Mouse (Mus musculus) embryonic facial prominence, embryonic 11.5 days (tissue): ENCODE results near the gene Tdpoz1. TPM values are rescaled to one million over a fixed set of nuclear protein-coding genes. Genes with fewer than 3 reads are reported as not detected.
"Not testable (repeated sequence)": the region's sequence is repeated elsewhere in the genome, so short reads cannot be mapped to it uniquely, and the experiment has no call there.

Source experiments
- ATAC-seq: fragments of 200-750 bp; cut with Nextera tagmentation; replicated peaks from 2 replicates; pipeline ENCODE4 v1.8.0; 2017; ENCODE audit warnings: low read depth; ENCODE audit not compliant: insufficient number of reproducible peaks, low FRiP score, low TSS enrichment
- DNase-seq: peaks from one replicate; pipeline ENCODE4 v3.0.0-alpha.2; 2015; ENCODE audit warnings: low spot score
- H3K27ac ChIP-seq: fragments of 300-500 bp; sonication (generic); replicated peaks from 2 replicates; pipeline ENCODE4 v1.5.1; 2014; ENCODE audit warnings: mild to moderate bottlenecking, low read depth, low read length, control low read depth
- H3K27me3 ChIP-seq: fragments of 300-500 bp; sonication (generic); 2 replicates; pipeline ENCODE4 v1.6.1; 2014; ENCODE audit warnings: mild to moderate bottlenecking, low read length, moderate library complexity, mixed read lengths; ENCODE audit not compliant: control insufficient read depth, insufficient read depth
- H3K36me3 ChIP-seq: fragments of 300-500 bp; sonication (generic); replicated peaks from 2 replicates; pipeline ENCODE4 v1.6.1; 2014; ENCODE audit warnings: low read depth, mild to moderate bottlenecking, low read length, moderate library complexity, mixed read lengths; ENCODE audit not compliant: control insufficient read depth, insufficient read depth
- H3K4me1 ChIP-seq: fragments of 300-500 bp; sonication (generic); 2 replicates; pipeline ENCODE4 v1.6.1; 2014; ENCODE audit warnings: low read length, mixed read lengths; ENCODE audit not compliant: control insufficient read depth, insufficient read depth
- H3K4me2 ChIP-seq: fragments of 300-500 bp; sonication (generic); 2 replicates; pipeline ENCODE4 v1.6.1; 2014; ENCODE audit warnings: low read depth, mild to moderate bottlenecking, control low read depth, low read length, moderate library complexity
- H3K4me3 ChIP-seq: fragments of 300-500 bp; sonication (generic); 2 replicates; pipeline ENCODE4 v1.5.1; 2014; ENCODE audit warnings: low read depth, low read length, control low read depth
- H3K9ac ChIP-seq: fragments of 300-500 bp; sonication (generic); replicated peaks from 2 replicates; pipeline ENCODE4 v1.6.1; 2014; ENCODE audit warnings: mild to moderate bottlenecking, control low read depth, low read length
- H3K9me3 ChIP-seq: fragments of 300-500 bp; sonication (generic); replicated peaks from 2 replicates; pipeline ENCODE4 v1.6.1; 2016; ENCODE audit warnings: mild to moderate bottlenecking, low read length, inconsistent platforms, mixed read lengths; ENCODE audit not compliant: control insufficient read depth
- WGBS: fragments of 180-500 bp; shearing (Covaris S2); extraction: QIAGEN DNeasy Blood & Tissue Kit; methylation state at CpG from one replicate; pipeline ENCODE4 v1.1.7; 2014; 5-methylcytosine and 5-hydroxymethylcytosine counted together
- polyA plus RNA-seq: library from polyadenylated mRNA; unstranded; fragments of >200 nt; fragmentation: Nextera tagmentation; extraction: Ambion mirVana; gene quantifications from 2 replicates; pipeline ENCODE4 v1.2.1, GENCODE M21; 2014

Gene Tdpoz1
- polyA plus RNA-seq = not detected in 2 replicates

DNA sequence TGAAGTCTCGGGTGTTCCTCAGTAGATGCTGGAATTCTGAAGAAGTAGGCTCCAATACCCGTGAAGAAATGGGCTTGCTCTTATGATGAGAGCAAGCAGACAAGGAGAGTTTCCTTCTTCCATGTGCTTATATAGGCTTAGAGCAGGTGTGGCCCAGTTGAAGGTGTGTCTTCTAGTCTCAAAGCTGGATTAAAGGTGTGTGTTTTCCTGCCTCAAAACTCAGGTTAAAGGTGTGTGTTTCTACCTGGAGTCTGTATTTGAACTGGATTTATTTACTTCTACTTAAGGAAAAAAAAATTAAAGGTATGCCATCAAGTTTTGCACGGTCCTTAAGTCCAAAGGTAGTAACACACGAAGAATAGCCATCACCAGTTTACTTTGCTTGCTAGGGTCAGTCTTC is at the start of gene Tdpoz1:
Tdpoz1 (minus strand) TSS at position 101 of the 400 bp plus-strand sequence.
- WGBS = 77% methylated on average over 2 of the region's 4 CpGs
- not testable (repeated sequence) for ATAC-seq, H3K4me2 ChIP-seq, H3K4me3 ChIP-seq, H3K27me3 ChIP-seq, H3K9me3 ChIP-seq, H3K9ac ChIP-seq, DNase-seq, H3K27ac ChIP-seq, H3K4me1 ChIP-seq, H3K36me3 ChIP-seq

- not testable (repeated sequence) for H3K27me3 ChIP-seq, H3K4me2 ChIP-seq, H3K4me1 ChIP-seq, H3K36me3 ChIP-seq, ATAC-seq, H3K9me3 ChIP-seq, H3K4me3 ChIP-seq, DNase-seq, H3K9ac ChIP-seq, H3K27ac ChIP-seq
- WGBS = 82% methylated on average over 2 of the region's 2 CpGs
Measured at GRCm38 (mm10) chr3:93708969-93709637, 33.0 kb upstream of the Tdpoz1 start.

DNA sequence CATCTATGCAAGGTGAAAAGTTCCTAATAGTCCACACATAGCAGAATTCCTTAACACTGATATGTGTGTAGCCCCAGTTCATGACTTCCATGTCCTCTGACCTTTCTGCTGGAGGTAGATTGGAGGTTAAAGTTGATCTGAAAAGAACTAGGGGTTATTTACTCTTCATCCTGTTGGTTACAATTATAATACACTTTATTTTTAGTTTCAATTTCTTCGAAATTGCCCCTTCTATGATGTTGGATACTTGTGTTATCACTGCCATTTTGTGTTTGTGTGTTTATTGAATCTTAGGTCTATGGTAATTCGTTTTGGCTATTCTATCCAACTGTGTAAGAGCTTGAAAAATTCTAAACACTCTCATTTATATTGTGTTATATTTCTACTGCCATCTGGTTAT is 16.9 kb upstream of the Tdpoz1 start, which contains the start of gene Gm37596:
Gm37596 (minus strand) TSS at position 101 of the 400 bp plus-strand sequence.
- not testable (repeated sequence) for DNase-seq, H3K4me2 ChIP-seq
- 83% methylated on average over 1 of the region's 2 CpGs for WGBS

GRCm38 (mm10) chr3:93670805-93671503 is 5.2 kb downstream of the Tdpoz1 start:
- not testable (repeated sequence) for DNase-seq, ATAC-seq, H3K9ac ChIP-seq, H3K27ac ChIP-seq, H3K27me3 ChIP-seq, H3K9me3 ChIP-seq, H3K4me1 ChIP-seq, H3K4me3 ChIP-seq, H3K4me2 ChIP-seq, H3K36me3 ChIP-seq
- WGBS = 75% methylated on average over 4 of the region's 6 CpGs

More for the DNA sequence above, 16.9 kb upstream of the Tdpoz1 start, which contains the start of gene Gm37596:
- not testable (repeated sequence) for H3K9me3 ChIP-seq, H3K4me3 ChIP-seq, H3K9ac ChIP-seq, ATAC-seq, H3K27me3 ChIP-seq, H3K27ac ChIP-seq, H3K4me1 ChIP-seq, H3K36me3 ChIP-seq

- 78% methylated on average over 1 of the region's 1 CpGs for WGBS
- H3K4me3 ChIP-seq = no peak overlapping the region
- H3K27me3 ChIP-seq = no peaks in the 10 kb centered on the region
- H3K36me3 ChIP-seq = no peaks in the 10 kb centered on the region
- no peak overlapping the region for H3K9ac ChIP-seq
- H3K9me3 ChIP-seq = no peaks in the 10 kb centered on the region
- DNase-seq (no peak), ATAC-seq (no peak)
- H3K4me1 ChIP-seq = no peaks in the 10 kb centered on the region
- H3K4me2 ChIP-seq = no peak overlapping the region
- H3K27ac ChIP-seq = no peak overlapping the region
Measured at GRCm38 (mm10) chr3:93654260-93654659, 21.9 kb downstream of the Tdpoz1 start.

GRCm38 (mm10) chr3:93652586-93652985 is 23.5 kb downstream of the Tdpoz1 start, which contains the start of gene Tdpoz2:
Gene Tdpoz2 (minus strand): TSS chr3:93652686.
- H3K27me3 ChIP-seq = no peaks in the 10 kb centered on the region
- H3K4me2 ChIP-seq = no peak within 1 kb of the TSS
- ATAC-seq = no peak
- H3K9ac ChIP-seq = no peak within 1 kb of the TSS
- H3K27ac ChIP-seq = no peak within 1 kb of the TSS
- 73% methylated on average over 3 of the region's 3 CpGs for WGBS
- H3K4me3 ChIP-seq = no peak within 1 kb of the TSS
- no peaks in the 10 kb centered on the region for H3K36me3 ChIP-seq
- DNase-seq = no peak
- H3K4me1 ChIP-seq = no peaks in the 10 kb centered on the region
- H3K9me3 ChIP-seq = no peaks in the 10 kb centered on the region

- not testable (repeated sequence) for H3K4me2 ChIP-seq, H3K9me3 ChIP-seq, DNase-seq, H3K36me3 ChIP-seq, H3K27ac ChIP-seq, H3K4me3 ChIP-seq, H3K9ac ChIP-seq, ATAC-seq, H3K27me3 ChIP-seq, H3K4me1 ChIP-seq
- 84% methylated on average over 4 of the region's 4 CpGs for WGBS
Measured at GRCm38 (mm10) chr3:93630917-93631714, 45.0 kb downstream of the Tdpoz1 start.
